Mouse (Mus musculus): ENCODE results near the gene Iglon5. TPM values are rescaled to one million over a fixed set of nuclear protein-coding genes. Genes with fewer than 3 reads are reported as not detected.

The Iglon5 gene
- polyA plus RNA-seq, 3 experiments from 2014 or later: 0.15 to 0.36 TPM; not detected in 1

GRCm38 (mm10) chr7:43465344-43466098 is 24.4 kb downstream of the Iglon5 start:
- peak; percentile 84 for ATAC-seq

DNA sequence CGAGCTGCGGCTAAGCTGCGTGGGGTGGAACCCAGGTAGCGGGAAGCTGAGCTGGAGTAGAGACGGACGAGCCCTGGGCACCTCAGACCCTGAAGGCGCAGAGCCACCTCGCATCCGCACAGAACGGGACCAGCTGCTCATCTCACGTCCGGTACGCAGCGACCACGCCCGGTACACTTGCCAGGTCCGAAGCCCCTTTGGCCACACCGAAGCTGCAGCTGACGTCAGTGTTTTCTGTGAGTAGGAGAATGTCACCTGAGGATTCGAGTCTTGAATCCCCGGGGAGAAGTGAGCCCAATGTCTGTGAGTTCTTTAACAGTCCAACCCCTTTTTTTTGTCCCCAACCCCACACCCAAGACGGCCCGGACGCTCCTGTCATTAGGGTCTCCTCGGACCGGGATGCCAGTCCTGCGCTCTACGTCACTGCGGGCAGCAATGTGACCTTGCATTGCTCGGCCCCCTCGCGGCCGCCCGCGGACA is 25.0 kb downstream of the Iglon5 start:
- ATAC-seq: no peak

DNA sequence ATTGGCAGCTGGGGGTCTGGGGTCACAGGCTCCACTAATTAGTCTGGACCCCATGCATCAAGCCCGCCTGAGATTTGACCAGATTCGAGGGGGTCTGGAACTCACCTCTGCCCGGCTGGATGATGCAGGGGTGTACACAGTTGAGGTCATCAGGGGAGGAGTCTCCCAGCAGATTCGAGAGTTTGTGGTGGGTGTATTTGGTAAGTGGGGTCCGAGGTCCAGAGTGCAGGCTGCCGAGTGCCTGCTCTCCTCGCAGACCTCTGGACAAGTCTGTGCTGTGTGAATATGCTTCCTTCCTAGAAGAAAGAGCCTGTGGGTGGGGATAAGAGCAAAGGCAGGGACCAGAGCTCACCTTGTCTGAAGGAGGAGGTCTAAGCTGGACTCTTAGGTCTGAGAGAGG is 25.9 kb downstream of the Iglon5 start:
- ATAC-seq: no peak

DNA sequence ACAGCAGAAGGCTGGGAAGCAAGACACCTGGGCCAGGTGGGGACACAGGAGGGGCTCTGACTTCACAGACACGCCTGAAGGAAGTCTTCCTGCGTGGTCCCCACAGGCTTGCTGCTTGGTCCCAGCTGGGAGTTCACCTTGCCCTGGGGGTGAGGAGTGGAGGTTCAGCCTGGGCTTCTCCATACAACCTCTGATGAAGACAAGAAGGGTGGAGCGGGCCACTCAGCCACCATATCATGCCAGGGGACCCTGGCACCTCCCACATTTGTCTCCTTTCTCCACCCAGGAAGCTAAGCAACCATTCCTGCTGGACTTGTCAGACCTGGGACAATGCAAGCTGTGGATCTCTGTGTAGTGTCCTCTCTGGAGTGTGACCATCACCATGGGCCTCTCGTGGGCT is 27.0 kb downstream of the Iglon5 start, which contains the start of gene Vsig10l:
TSS of gene Vsig10l (plus strand) at position 301 of the 400 bp plus-strand sequence.
- no peak for ATAC-seq

DNA sequence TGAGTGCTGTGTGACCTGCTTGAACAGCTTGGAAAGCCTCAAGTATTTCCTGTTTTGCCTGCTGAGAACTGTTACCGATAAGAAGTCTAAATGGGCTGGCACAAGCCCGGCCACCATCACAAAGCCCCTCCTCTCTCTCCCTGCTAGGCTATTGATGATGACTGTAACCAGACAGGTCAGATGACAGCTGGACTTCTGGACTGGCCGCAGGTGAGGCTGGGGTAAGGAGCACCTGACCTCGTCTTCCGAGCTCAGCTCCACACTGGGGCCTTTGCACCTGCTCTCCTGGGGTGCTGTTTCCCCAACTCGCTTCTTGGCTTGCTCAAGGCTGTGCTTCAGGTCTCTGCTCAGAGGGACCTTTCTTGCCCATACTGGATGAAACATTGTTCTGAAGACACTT is 35.5 kb downstream of the Iglon5 start:
- ATAC-seq: no peak

- ATAC-seq: no peak
These were observed 36.1 kb downstream of the Iglon5 start for GRCm38 (mm10) chr7:43453599-43454355.

DNA sequence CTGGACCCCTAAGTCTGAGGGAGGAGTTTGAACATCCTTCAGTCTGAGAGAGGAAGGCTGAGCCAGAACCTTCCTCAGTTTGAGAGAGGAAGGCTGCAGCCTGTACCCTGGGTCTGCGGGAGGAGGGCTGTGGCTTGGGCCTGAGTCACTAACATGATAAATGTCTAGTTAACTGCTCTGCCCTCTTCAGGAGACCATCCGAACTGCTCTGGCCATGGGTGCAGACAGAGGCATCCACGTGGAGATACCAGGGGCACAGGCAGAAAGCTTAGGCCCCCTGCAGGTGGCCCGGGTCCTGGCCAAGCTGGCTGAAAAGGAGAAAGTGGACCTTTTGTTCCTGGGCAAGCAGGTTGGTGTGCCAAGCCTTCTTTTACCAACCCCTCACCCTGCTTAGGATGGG is 37.3 kb downstream of the Iglon5 start:
- ATAC-seq: no peak

- no peak for ATAC-seq
These were observed 38.1 kb downstream of the Iglon5 start for GRCm38 (mm10) chr7:43451726-43452125.

DNA sequence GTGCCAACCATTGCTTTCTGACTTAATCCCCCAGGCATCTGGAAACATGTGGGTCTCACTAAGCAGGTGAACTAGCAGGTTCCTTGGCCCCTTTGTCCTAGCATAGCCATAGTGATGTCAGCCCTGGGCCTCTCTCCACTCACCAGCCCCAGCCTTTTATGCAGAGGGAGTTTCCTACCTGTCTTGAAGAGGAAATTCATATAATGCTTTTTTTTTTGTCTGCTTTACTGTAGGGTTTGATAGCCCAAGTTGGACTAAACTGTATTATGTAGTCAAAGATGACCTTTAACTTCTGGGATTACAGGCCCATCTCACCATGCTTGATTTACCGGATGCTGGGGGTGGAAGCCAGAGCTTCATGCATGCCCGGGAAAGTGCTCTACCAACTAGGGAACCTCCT is 40.1 kb downstream of the Iglon5 start:
- ATAC-seq: no peak

DNA sequence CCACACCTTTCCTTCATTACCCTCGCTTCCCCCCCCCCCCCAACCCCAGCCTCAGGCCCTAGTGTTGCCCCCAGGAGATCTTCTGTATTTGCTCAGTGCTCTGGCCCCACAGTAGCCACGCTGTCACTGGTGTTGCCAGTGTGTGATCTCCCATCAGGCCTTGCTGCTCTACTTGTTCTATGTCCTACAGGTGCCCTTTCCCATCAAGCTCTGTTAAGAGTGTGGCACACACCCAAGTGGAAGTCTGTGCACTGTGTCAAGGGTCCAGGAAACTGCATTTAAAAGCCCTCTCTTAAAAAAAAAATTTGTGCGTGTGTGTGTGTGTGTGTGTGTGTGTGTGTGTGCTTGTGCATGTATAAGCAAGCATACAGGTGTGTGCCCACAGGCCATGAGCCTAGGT is 41.6 kb downstream of the Iglon5 start:
- no peak for ATAC-seq

DNA sequence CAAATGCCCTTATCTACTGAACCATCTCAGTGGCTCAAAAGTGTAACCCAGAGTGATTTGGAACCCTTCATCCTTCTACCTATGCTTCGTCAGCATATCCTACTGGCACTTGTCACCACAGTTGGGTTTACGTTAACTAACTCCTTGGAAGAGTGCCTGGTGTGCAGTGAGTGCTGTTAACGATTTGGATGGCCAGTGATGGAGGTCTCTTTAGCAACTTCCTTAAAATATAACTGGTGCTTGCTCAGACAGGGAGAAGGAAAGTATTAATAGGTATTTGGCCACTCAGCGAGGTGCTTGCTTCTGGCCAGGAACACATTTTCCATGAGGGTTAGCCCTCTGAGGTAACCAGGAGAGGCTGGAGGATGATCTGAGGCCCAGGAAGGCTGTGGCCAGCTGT is 42.1 kb downstream of the Iglon5 start:
- no peak for ATAC-seq

DNA sequence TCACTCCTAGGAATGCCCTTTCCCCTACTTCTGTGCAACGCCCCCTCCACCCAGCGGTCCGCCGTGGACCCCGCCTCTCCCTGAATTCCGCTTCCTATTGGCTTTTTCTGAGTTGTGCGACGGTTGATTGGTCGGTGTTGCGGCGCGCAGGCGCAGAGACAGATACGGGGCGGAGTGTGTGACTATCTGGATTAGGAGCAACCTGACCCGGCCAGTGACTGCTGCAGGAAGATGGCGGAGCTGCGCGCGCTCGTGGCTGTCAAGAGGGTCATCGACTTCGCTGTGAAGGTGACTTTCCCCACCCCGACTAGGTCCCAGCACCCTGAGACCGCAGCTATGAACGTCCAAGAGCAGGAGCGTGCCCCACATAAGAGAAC is 46.0 kb downstream of the Iglon5 start, which contains the start of the genes Etfb and Gm45233:
TSS of gene Etfb (plus strand) at position 167 of the 377 bp plus-strand sequence.
TSS of gene Gm45233 (plus strand) at position 212 of the 377 bp plus-strand sequence.
- peak; percentile 95 for ATAC-seq

DNA sequence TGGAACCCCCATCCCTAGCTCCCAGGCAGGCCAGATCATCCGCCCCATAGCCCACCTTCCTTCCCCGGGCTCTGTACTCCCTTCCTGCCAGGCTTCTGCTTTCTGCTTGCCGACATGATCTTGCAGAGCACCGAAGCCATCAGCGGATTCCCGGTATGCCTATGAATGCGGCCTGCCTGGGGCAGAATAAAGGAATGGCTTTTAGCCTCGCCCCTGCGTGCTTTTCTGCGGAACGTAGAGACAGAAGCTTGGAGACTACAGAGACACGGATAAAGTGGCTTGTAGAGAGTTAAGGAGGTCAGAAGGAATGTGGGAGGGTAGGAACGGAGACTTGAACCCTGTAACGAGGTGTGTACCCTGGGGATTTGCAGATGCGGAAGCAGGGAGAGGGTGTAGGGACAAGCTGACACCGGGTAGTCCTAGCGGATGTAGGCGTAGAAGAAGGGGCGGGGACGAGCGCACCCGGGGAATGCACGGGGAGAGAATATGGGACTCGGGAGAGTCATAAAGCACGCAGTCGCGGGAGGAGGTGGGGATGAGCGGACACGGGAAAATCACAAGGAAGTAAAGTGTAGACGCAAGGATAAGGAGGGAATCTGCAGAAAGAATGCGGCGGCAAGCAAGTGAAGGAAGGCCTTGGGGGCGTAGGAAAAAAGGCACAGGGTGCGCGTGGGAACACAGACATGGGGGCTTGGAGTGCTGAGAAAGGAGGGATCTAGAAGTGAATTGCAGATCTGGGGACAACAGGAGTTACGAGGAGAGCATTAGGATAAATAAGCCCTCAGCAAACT is 46.6 kb downstream of the Iglon5 start:
- peak; percentile 85 for ATAC-seq

- no peak for ATAC-seq
These were observed 47.2 kb downstream of the Iglon5 start for GRCm38 (mm10) chr7:43442684-43443083.

GRCm38 (mm10) chr7:43441071-43441470 is 48.8 kb downstream of the Iglon5 start:
- ATAC-seq: no peak

- ATAC-seq: no peak
These were observed 49.4 kb downstream of the Iglon5 start, which contains the start of gene Cldnd2 for GRCm38 (mm10) chr7:43440482-43440881. TSS of gene Cldnd2 (plus strand) at chr7:43440782.

DNA sequence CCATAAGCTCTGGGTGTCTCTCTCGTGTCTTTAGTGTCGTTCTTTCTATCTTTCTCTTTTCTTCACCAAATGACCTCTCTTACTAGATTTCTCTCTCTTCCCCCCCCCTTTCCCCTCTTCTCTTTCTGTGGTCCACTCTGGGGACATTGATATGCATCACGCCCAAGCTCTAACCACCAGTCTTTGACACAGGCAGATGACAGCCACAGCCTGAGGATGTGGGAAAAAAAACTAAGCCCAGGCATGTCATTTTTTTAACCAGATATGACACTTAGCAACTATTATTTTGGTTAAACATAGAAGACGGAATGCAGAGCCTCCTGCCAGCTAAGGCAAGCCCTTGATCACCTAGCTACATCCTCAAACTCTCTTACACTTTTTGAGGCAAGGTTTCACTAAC is 51.3 kb downstream of the Iglon5 start:
- ATAC-seq: peak; percentile 14

- ATAC-seq: no peak
These were observed 53.3 kb downstream of the Iglon5 start, which contains the start of gene Nkg7 for GRCm38 (mm10) chr7:43436341-43437255. TSS of gene Nkg7 (plus strand) at chr7:43437073.

DNA sequence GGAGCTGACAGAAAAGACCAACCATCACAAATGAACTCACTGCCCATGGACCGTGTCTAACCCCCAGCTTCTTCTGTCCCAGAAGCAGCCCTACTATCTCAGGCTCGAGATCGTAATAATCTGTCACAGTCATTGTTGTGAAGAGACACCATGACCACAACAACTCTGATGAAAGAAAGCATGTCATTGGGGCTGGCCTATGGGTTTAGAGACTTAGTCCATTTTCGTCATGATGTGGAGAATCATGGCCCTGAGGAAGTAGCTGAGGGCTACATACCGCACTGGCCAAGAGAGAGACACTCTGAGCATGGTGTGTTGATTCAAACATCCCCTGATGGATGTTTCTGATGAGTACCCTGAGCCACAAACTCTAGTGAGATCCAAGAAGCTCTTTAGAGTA is 55.2 kb downstream of the Iglon5 start:
- ATAC-seq: no peak

- ATAC-seq: no peak
These were observed 57.0 kb downstream of the Iglon5 start for GRCm38 (mm10) chr7:43432891-43433290.

DNA sequence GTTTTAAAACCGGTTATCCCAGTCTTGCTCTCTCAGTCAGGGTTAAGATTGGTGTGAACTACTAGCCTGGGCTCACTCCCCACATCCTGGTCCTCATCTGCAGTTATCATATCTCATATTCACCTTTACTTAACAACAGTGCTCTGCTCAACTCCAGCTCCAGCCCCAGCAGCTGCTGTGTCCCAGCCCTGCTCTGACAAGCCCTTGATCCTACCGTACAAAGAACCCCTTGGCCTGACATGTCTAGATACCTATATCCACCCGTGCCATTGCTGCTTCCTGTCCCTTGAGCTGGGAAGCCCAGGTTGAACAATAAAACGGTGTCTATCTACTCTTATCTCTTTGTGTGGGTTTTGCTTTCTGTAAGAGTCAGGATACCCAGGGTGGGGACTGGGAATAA is 60.4 kb downstream of the Iglon5 start:
- no peak for ATAC-seq

GRCm38 (mm10) chr7:43427406-43427805 is 62.5 kb downstream of the Iglon5 start, which contains the start of gene Lim2:
TSS of gene Lim2 (plus strand) at chr7:43427670.
- no peak for ATAC-seq
